Mouse (Mus musculus): ENCODE results near the gene Gnmt.

The Gnmt gene

GRCm38 (mm10) chr17:46736160-46736559 is 7.2 kb upstream of the Gnmt start:
- peak; percentile 42 for DNase-seq

GRCm38 (mm10) chr17:46735287-46735686 is 6.3 kb upstream of the Gnmt start:
- DNase-seq, result no peak

- no peak for DNase-seq
Observed at GRCm38 (mm10) chr17:46734055-46734454, 5.1 kb upstream of the Gnmt start.

- DNase-seq, result no peak
Observed at GRCm38 (mm10) chr17:46728496-46728895, 472 bp downstream of the Gnmt start.

- no peak for DNase-seq
Observed at GRCm38 (mm10) chr17:46728021-46728420, 947 bp downstream of the Gnmt start.

- DNase-seq, result no peak
Observed at GRCm38 (mm10) chr17:46727271-46727670, 1.7 kb downstream of the Gnmt start.

GRCm38 (mm10) chr17:46725731-46726645 is 3.0 kb downstream of the Gnmt start:
- no peak for DNase-seq

GRCm38 (mm10) chr17:46725273-46725672 is 3.7 kb downstream of the Gnmt start:
- no peak for DNase-seq

GRCm38 (mm10) chr17:46724477-46725084 is 4.4 kb downstream of the Gnmt start:
- DNase-seq, result no peak

- DNase-seq, result no peak
Observed at GRCm38 (mm10) chr17:46721077-46721476, 7.9 kb downstream of the Gnmt start.

GRCm38 (mm10) chr17:46714756-46715481 is 14.0 kb downstream of the Gnmt start:
- no peak for DNase-seq

GRCm38 (mm10) chr17:46713849-46714248 is 15.1 kb downstream of the Gnmt start:
- DNase-seq, result no peak

GRCm38 (mm10) chr17:46712442-46712841 is 16.5 kb downstream of the Gnmt start:
- DNase-seq, result no peak

- peak; percentile 52 for DNase-seq
Observed at GRCm38 (mm10) chr17:46711612-46712271, 17.2 kb downstream of the Gnmt start.

GRCm38 (mm10) chr17:46710959-46711597 is 17.9 kb downstream of the Gnmt start, which contains the start of gene Pex6:
TSS of gene Pex6 (plus strand) at chr17:46711463.
- peak; percentile 95 for DNase-seq

- no peak for DNase-seq
Observed at GRCm38 (mm10) chr17:46706375-46707089, 22.4 kb downstream of the Gnmt start.

- peak; percentile 86 for DNase-seq
Observed at GRCm38 (mm10) chr17:46704887-46705835, 23.8 kb downstream of the Gnmt start, which contains the start of gene Ppp2r5d. TSS of gene Ppp2r5d (minus strand) at chr17:46705111.

- no peak for DNase-seq
Observed at GRCm38 (mm10) chr17:46703971-46704886, 24.7 kb downstream of the Gnmt start.

- DNase-seq, result no peak
Observed at GRCm38 (mm10) chr17:46702506-46702905, 26.5 kb downstream of the Gnmt start.
